Mouse (Mus musculus) E14TG2a.4 (cell line): ENCODE data around the gene Fam189a1.

Experiments
- CTCF ChIP-seq: conservative IDR thresholded peaks from 2 replicates; pipeline ENCODE4 v1.5.1; 2014; ENCODE audit warnings: low read length
- POU5F1 ChIP-seq: IDR thresholded peaks from 2 replicates; pipeline ENCODE4 v1.6.1; 2014; ENCODE audit warnings: low read length, borderline replicate concordance

DNA sequence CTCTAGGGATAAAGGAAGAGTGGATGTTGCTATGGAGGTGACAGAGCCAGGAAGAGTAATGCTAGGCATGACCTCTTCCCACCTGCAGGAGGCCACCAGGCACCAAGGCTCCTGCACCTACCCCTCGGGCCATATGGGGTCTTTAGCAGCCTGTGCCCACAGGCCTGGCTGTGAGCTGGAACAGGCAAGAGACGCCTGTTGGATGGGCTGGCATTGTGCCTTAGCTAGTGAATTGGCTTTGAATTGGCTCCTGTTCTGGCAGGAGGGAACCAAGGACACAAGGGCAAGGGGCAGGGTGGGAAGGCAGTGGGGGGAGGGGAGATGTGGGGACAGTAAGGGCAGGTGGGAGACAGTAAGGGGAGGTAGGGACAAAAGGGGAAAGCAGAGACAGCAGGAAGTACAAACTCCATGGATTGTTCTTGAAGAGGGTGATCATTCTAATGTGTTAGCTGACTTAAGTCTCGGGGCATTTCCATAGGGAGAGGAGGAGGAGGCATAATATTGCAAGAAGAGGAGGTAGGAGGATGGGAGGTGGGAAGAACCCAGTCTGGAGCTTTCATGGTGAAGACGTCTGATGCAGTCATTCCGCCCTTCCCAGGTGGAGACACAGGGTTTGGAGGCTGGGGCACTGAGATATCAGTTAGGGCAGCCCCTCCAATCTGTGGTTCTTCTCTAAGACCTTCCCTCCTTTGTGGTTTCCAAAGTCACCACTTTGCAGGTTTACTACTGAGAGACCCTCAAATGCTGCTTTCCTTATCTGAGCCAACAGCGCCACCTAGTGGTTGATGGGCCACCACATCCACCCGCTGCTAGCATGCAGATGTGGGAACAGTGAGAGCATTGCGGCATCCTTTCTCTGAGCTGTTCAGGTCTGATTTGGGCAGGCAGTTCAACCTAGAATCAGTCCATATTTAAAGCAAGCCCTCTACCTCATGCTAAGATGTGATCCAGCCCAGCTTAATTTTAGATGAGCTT is 414.8 kb downstream of the Fam189a1 start:
- TF ChIP-seq CTCF (peak; percentile 55), POU5F1 (no peak)
